Comparison of ENCODE assay signal across 8 mouse cellular contexts in genomic region chr2:163534958-163535524, GRCm38 (mm10). TPM values are rescaled to one million over a fixed set of nuclear protein-coding genes. Genes with fewer than 3 reads are reported as not detected.
DNase-seq lines count a peak whose midpoint lies in the region; ATAC-seq and TF ChIP-seq lines count a peak whose summit lies in the region.

No protein-coding gene starts in this region.

- peak; percentile 69 for ATAC-seq in forebrain, embryonic 11.5 days (replicated peaks; ENCODE audit: low FRiP score)
- peak; percentile 49 for ATAC-seq in heart, embryonic 16.5 days (replicated peaks; ENCODE audit: extremely low read depth, insufficient read depth, low FRiP score)
- ATAC-seq in liver, embryonic 14.5 days (ENCODE audit: insufficient read depth) = peak; percentile 42; the same call in 1 of the 2 replicates
- peak; percentile 24 for ATAC-seq in stomach, embryonic 15.5 days (ENCODE audit: insufficient read depth, low FRiP score, low read depth)

- in situ Hi-C loops in CH12.LX (cut with MboI; ENCODE audit: low pct_ligation_motif_present, low pct_unique_long_range_greater_than_20kb, low sequenced_read_pairs) = loop anchor here (10.0 kb wide), 2 partner anchors 60 to 200 kb away; no protein-coding TSS in a partner anchor

- no peak overlapping the region for H3K4me2 ChIP-seq in CH12.LX (ENCODE audit: insufficient read depth, low read depth, poor library complexity, severe bottlenecking)
- peak overlapping the region; percentile 48 for H3K4me2 ChIP-seq in forebrain, embryonic 11.5 days (ENCODE audit: low read depth, low read length, severe bottlenecking)
- H3K4me2 ChIP-seq in heart, embryonic 16.5 days (ENCODE audit: low read depth, low read length) = peak overlapping the region; percentile 65
- H3K4me2 ChIP-seq in liver, embryonic 14.5 days (ENCODE audit: low read depth) = peak overlapping the region; percentile 53
- H3K4me2 ChIP-seq in stomach, embryonic 15.5 days = peak overlapping the region; percentile 56

- peak; percentile 85 to 87 for TF ChIP-seq CTCF in CH12.LX (conservative IDR thresholded peaks at IDR 0.05 in 1 of 2, IDR thresholded peaks at IDR 0.05 in 1 of 2; ENCODE audit: low read depth in 2 of 2, low read length in 2 of 2)
- peak; percentile 97 for TF ChIP-seq CTCF in liver, embryonic 14.5 days (IDR thresholded peaks at IDR 0.05; ENCODE audit: low read depth)

- DNase-seq in CH12.LX (ENCODE audit: extremely low read depth) = peak; percentile 75
- peak; percentile 85 for DNase-seq in c-Kit-positive CD71-negative TER-119-negative erythroid progenitor cells, embryonic 14.5 days (ENCODE audit: low read depth)
- peak; percentile 92 for DNase-seq in forebrain, embryonic 11.5 days (ENCODE audit: low spot score)
- peak; percentile 95 to 96 for DNase-seq in kidney, postnatal 25 days
- peak; percentile 49 to 59 (median 56) for DNase-seq in liver, embryonic 14.5 days (ENCODE audit: low read depth in 3 of 3, low spot score in 3 of 3)
- peak; percentile 91 for DNase-seq in neural tube, embryonic 10.5 days (ENCODE audit: extremely low spot score, low spot score)

- TF ChIP-seq POLR2A in CH12.LX (IDR thresholded peaks at IDR 0.05; ENCODE audit: low read depth, low read length) = no peak

- peak; percentile 74 for TF ChIP-seq RAD21 in CH12.LX (IDR thresholded peaks at IDR 0.05; ENCODE audit: low read depth, low read length)

- H3K9me3 ChIP-seq in CH12.LX (replicated peaks; ENCODE audit: low read length) = peaks cover 2% of the 10 kb centered on the region
- H3K9me3 ChIP-seq in forebrain, embryonic 11.5 days (ENCODE audit: control insufficient read depth, low read length) = no peaks in the 10 kb centered on the region
- H3K9me3 ChIP-seq in heart, embryonic 16.5 days (replicated peaks; ENCODE audit: control insufficient read depth, low read length) = no peaks in the 10 kb centered on the region
- H3K9me3 ChIP-seq in liver, embryonic 14.5 days (ENCODE audit: control insufficient read depth, low read length) = no peaks in the 10 kb centered on the region
- H3K9me3 ChIP-seq in stomach, embryonic 15.5 days = no peaks in the 10 kb centered on the region

- no peak overlapping the region for H3K27ac ChIP-seq in CH12.LX (ENCODE audit: insufficient read depth, low read depth)
- H3K27ac ChIP-seq in forebrain, embryonic 11.5 days (ENCODE audit: low read depth, low read length) = no peak overlapping the region
- H3K27ac ChIP-seq in heart, embryonic 16.5 days (ENCODE audit: low read length) = no peak overlapping the region
- no peak overlapping the region for H3K27ac ChIP-seq in liver, embryonic 14.5 days
- no peak overlapping the region for H3K27ac ChIP-seq in stomach, embryonic 15.5 days

- H3K79me2 ChIP-seq in CH12.LX (replicated peaks; ENCODE audit: control insufficient read depth, extremely low read depth, insufficient read depth, poor library complexity, severe bottlenecking) = no peaks in the 10 kb centered on the region

- H3K36me3 ChIP-seq in CH12.LX (replicated peaks in 1 of 2; ENCODE audit: control insufficient read depth in 1 of 2, insufficient read depth in 1 of 2, low read length in 1 of 2) = no peaks in the 10 kb centered on the region
- no peaks in the 10 kb centered on the region for H3K36me3 ChIP-seq in forebrain, embryonic 11.5 days (ENCODE audit: control insufficient read depth, insufficient read depth, low read length)
- H3K36me3 ChIP-seq in heart, embryonic 16.5 days (ENCODE audit: control insufficient read depth, insufficient read depth) = no peaks in the 10 kb centered on the region
- H3K36me3 ChIP-seq in liver, embryonic 14.5 days (replicated peaks; ENCODE audit: control insufficient read depth, insufficient read depth, low read depth) = no peaks in the 10 kb centered on the region
- no peaks in the 10 kb centered on the region for H3K36me3 ChIP-seq in stomach, embryonic 15.5 days

- 10% methylated on average over 22 of the region's 22 CpGs for WGBS in forebrain, embryonic 11.5 days
- WGBS in heart, embryonic 16.5 days = 9% methylated on average over 22 of the region's 22 CpGs
- WGBS in liver, embryonic 14.5 days (ENCODE audit: insufficient replicate concordance) = 6% methylated on average over 22 of the region's 22 CpGs
- 9% methylated on average over 22 of the region's 22 CpGs for WGBS in stomach, embryonic 15.5 days

- TF ChIP-seq EP300 in CH12.LX (IDR thresholded peaks at IDR 0.05; ENCODE audit: low read length) = no peak
- no peak for TF ChIP-seq EP300 in liver, embryonic 14.5 days (IDR thresholded peaks at IDR 0.05; ENCODE audit: low read depth)

- dilution Hi-C loops in CH12.LX (cut with MboI; ENCODE audit: extremely low pct_ligation_motif_present, extremely low pct_unique_long_range_greater_than_20kb, low sequenced_read_pairs) = no loop called here

- H3K9ac ChIP-seq in CH12.LX (ENCODE audit: insufficient read depth, low read depth) = no peak overlapping the region
- peak overlapping the region; percentile 30 for H3K9ac ChIP-seq in forebrain, embryonic 11.5 days (ENCODE audit: low read length)
- H3K9ac ChIP-seq in heart, embryonic 16.5 days (ENCODE audit: low read length) = peak overlapping the region; percentile 69
- H3K9ac ChIP-seq in liver, embryonic 14.5 days (replicated peaks) = no peak overlapping the region
- no peak overlapping the region for H3K9ac ChIP-seq in stomach, embryonic 15.5 days

- peaks cover 83% of the 10 kb centered on the region for H3K27me3 ChIP-seq in CH12.LX (replicated peaks)
- no peaks in the 10 kb centered on the region for H3K27me3 ChIP-seq in forebrain, embryonic 11.5 days (ENCODE audit: control insufficient read depth, insufficient read depth, low read length)
- H3K27me3 ChIP-seq in heart, embryonic 16.5 days (ENCODE audit: control insufficient read depth, insufficient read depth, low read length) = peaks cover 9% of the 10 kb centered on the region
- H3K27me3 ChIP-seq in liver, embryonic 14.5 days (ENCODE audit: control insufficient read depth, insufficient read depth, low read length) = no peaks in the 10 kb centered on the region
- H3K27me3 ChIP-seq in stomach, embryonic 15.5 days (replicated peaks) = no peaks in the 10 kb centered on the region

- peaks cover 0 to 9% of the 10 kb centered on the region in 2 experiments; a peak in 2 of 4 replicates for H3K4me1 ChIP-seq in CH12.LX (ENCODE audit: control insufficient read depth in 1 of 2, insufficient read depth in 2 of 2)
- no peaks in the 10 kb centered on the region for H3K4me1 ChIP-seq in forebrain, embryonic 11.5 days (replicated peaks; ENCODE audit: control insufficient read depth, insufficient read depth, low read length)
- no peaks in the 10 kb centered on the region for H3K4me1 ChIP-seq in heart, embryonic 16.5 days (ENCODE audit: control insufficient read depth, insufficient read depth, low read length)
- peaks cover 0 to 5% of the 10 kb centered on the region in 2 experiments; a peak in 1 of 4 replicates for H3K4me1 ChIP-seq in liver, embryonic 14.5 days (replicated peaks; ENCODE audit: control insufficient read depth in 2 of 2, insufficient read depth in 2 of 2, low read length in 1 of 2)
- no peaks in the 10 kb centered on the region for H3K4me1 ChIP-seq in stomach, embryonic 15.5 days

- H3K4me3 ChIP-seq in CH12.LX (replicated peaks in 1 of 3; ENCODE audit: low read depth in 2 of 3, low read length in 2 of 3, poor library complexity in 1 of 3) = no peak overlapping the region
- H3K4me3 ChIP-seq in forebrain, embryonic 11.5 days (ENCODE audit: low read depth, low read length) = peak overlapping the region; percentile 15; the same call in 1 of the 2 replicates
- H3K4me3 ChIP-seq in heart, embryonic 16.5 days (ENCODE audit: low read length) = peak overlapping the region; percentile 39
- no peak overlapping the region for H3K4me3 ChIP-seq in liver, embryonic 14.5 days (ENCODE audit: insufficient read depth in 1 of 2, low read depth in 2 of 2, low read length in 2 of 2)
- H3K4me3 ChIP-seq in stomach, embryonic 15.5 days (replicated peaks) = peak overlapping the region; percentile 22; the same call in 1 of the 2 replicates

TF ChIP-seq in CH12.LX, 34 proteins besides CTCF, POLR2A, EP300 and RAD21:
- TF ChIP-seq MAFK (IDR thresholded peaks at IDR 0.05; ENCODE audit: insufficient replicate concordance, low read length) = peak; percentile 88
- no peak for TF ChIP-seq JUN (IDR thresholded peaks at IDR 0.05; ENCODE audit: insufficient read depth, low read depth, low read length)
- TF ChIP-seq SMC3 (IDR thresholded peaks at IDR 0.05; ENCODE audit: low read depth, low read length) = peak; percentile 66

RNA-seq across cellular contexts. Expression of gene Hnf4a, which starts 28.4 kb away (rescaled TPM):
- total RNA-seq in CH12.LX (2012; rRNA removed) (not detected in 2 replicates), CH12.LX (2014; rRNA removed) (not detected in 2 replicates)
- not detected in 2 replicates for polyA plus RNA-seq in CH12.LX (2012; ENCODE audit: insufficient read length, low read depth)
- not detected in 2 replicates for polyA plus RNA-seq in forebrain, embryonic 11.5 days (2014; fragmentation: Nextera tagmentation; extraction: Ambion mirVana)
- polyA plus RNA-seq in heart, embryonic 16.5 days (2015; fragmentation: Nextera tagmentation; extraction: Ambion mirVana) = 0.16 and 0.77 TPM in 2 replicates
- polyA plus RNA-seq in liver, embryonic 14.5 days (2012; rRNA removed) = 22.9 and 23.2 TPM in 2 replicates
- 10.6 and 11.6 TPM in 2 replicates for polyA plus RNA-seq in liver, embryonic 14.5 days (2014; fragmentation: Nextera tagmentation; extraction: Ambion mirVana)
- 33.6 and 43.6 TPM in 2 replicates for polyA plus RNA-seq in stomach, embryonic 15.5 days (2015; fragmentation: Nextera tagmentation; extraction: Ambion mirVana)

RNA-seq across cellular contexts. Expression of gene R3hdml, which starts 42.9 kb away (rescaled TPM):
- not detected in 2 replicates for total RNA-seq in CH12.LX (2012; rRNA removed)
- not detected in 2 replicates for total RNA-seq in CH12.LX (2014; rRNA removed)
- polyA plus RNA-seq in CH12.LX (2012; ENCODE audit: insufficient read length, low read depth) = not detected in 2 replicates
- polyA plus RNA-seq in forebrain, embryonic 11.5 days (2014; fragmentation: Nextera tagmentation; extraction: Ambion mirVana) = not detected in 2 replicates
- not detected in 2 replicates for polyA plus RNA-seq in heart, embryonic 16.5 days (2015; fragmentation: Nextera tagmentation; extraction: Ambion mirVana)
- polyA plus RNA-seq in liver, embryonic 14.5 days (2012; rRNA removed) = not detected in 2 replicates
- not detected in 2 replicates for polyA plus RNA-seq in liver, embryonic 14.5 days (2014; fragmentation: Nextera tagmentation; extraction: Ambion mirVana)
- polyA plus RNA-seq in stomach, embryonic 15.5 days (2015; fragmentation: Nextera tagmentation; extraction: Ambion mirVana) = 0.19 TPM in 1 of 2 replicates, not detected in the other

Comparison
In these comparisons a context has a peak if more than half of its experiments do, and no peak if none do; other contexts are left out.
1. H3K4me3 ChIP-seq: peak in forebrain, embryonic 11.5 days (single experiment), heart, embryonic 16.5 days (single experiment) and stomach, embryonic 15.5 days (single experiment); none in CH12.LX (0 of 3) and liver, embryonic 14.5 days (0 of 2).
2. H3K9ac ChIP-seq: peak in forebrain, embryonic 11.5 days (single experiment) and heart, embryonic 16.5 days (single experiment); none in CH12.LX (single experiment), liver, embryonic 14.5 days (single experiment) and stomach, embryonic 15.5 days (single experiment).
3. Peak in every context shown above with its lines, with median percentiles within 50 percentile points of each other: DNase-seq and ATAC-seq.